ENCODE assay signal across 28 mouse cellular contexts in genomic region chrX:53168623-53169022, GRCm38 (mm10).
DNase-seq lines count a peak whose midpoint lies in the region; ATAC-seq lines count a peak whose summit lies in the region.
"Had no signal": no experiment of that assay in that cellular context is flagged by ENCODE, and none has a peak within 500 bp of the region (broad histone marks: within the 10 kb centered on the region; RNA-seq: fewer than 3 reads in every experiment).

No protein-coding gene starts in this region.

- H3K27ac ChIP-seq in midbrain, embryonic 10.5 days (replicated peaks): no peak overlapping the region
- H3K27ac ChIP-seq: embryonic facial prominence, embryonic 10.5 days; embryonic facial prominence, embryonic 15.5 days; forebrain, embryonic 12.5 days; hindbrain, embryonic 14.5 days; liver, embryonic 14.5 days; midbrain, embryonic 12.5 days; neural tube, embryonic 13.5 days; stomach, embryonic 15.5 days had no signal

- WGBS in midbrain, embryonic 10.5 days: 82% methylated on average over 2 of the region's 2 CpGs

- H3K9me3 ChIP-seq in midbrain, embryonic 10.5 days (replicated peaks): no peaks in the 10 kb centered on the region
- H3K9me3 ChIP-seq: embryonic facial prominence, embryonic 10.5 days; embryonic facial prominence, embryonic 15.5 days; forebrain, embryonic 12.5 days; midbrain, embryonic 12.5 days; neural tube, embryonic 13.5 days; stomach, embryonic 15.5 days had no signal

- peak; percentile 24 for DNase-seq in adrenal gland, adult 2 months
- DNase-seq in adrenal gland, adult 8-10 months: no peak
- DNase-seq in thymus, postnatal 0 days (ENCODE audit: low spot score): peak; percentile 2
- no peak for DNase-seq in thymus, postnatal 14 days
- DNase-seq in midbrain, embryonic 10.5 days (ENCODE audit: low spot score): no peak
- DNase-seq in MN1 (ENCODE audit: low spot score): no peak
- no peak for DNase-seq in heart, adult 9 months (ENCODE audit: low spot score in 2 of 2)
- DNase-seq: adrenal gland, postnatal 36 days; cerebellum, adult 18-20 months; cerebellum, postnatal 14 days; gastrocnemius, postnatal 10 days; heart, adult 11 months; heart, postnatal 4 days; kidney, postnatal 14 days; liver; lung, adult 2 months; lung, postnatal 14 days; thymus, postnatal 36 days had no signal

- H3K36me3 ChIP-seq in midbrain, embryonic 10.5 days: no peaks in the 10 kb centered on the region
- H3K36me3 ChIP-seq: embryonic facial prominence, embryonic 10.5 days; embryonic facial prominence, embryonic 15.5 days; forebrain, embryonic 12.5 days; midbrain, embryonic 12.5 days; neural tube, embryonic 13.5 days; stomach, embryonic 15.5 days had no signal

- no peak overlapping the region for H3K4me3 ChIP-seq in midbrain, embryonic 10.5 days
- H3K4me3 ChIP-seq: embryonic facial prominence, embryonic 10.5 days; embryonic facial prominence, embryonic 15.5 days; forebrain, embryonic 12.5 days; midbrain, embryonic 12.5 days; neural tube, embryonic 13.5 days; stomach, embryonic 15.5 days had no signal

- peak; percentile 96 for ATAC-seq in megakaryocyte progenitor cell, adult 5-6 weeks (replicated peaks; ENCODE audit: poor library complexity)
- ATAC-seq: intestine, postnatal 0 days had no signal

- peaks cover 9% of the 10 kb centered on the region; the same call in 1 of the 2 replicates for H3K4me1 ChIP-seq in midbrain, embryonic 10.5 days
- H3K4me1 ChIP-seq: midbrain, embryonic 12.5 days; neural tube, embryonic 13.5 days; stomach, embryonic 15.5 days had no signal

- peaks cover under 1% of the 10 kb centered on the region for H3K27me3 ChIP-seq in midbrain, embryonic 10.5 days (ENCODE audit: low read depth, poor library complexity, severe bottlenecking)
- H3K27me3 ChIP-seq: embryonic facial prominence, embryonic 15.5 days; forebrain, embryonic 12.5 days; midbrain, embryonic 12.5 days; neural tube, embryonic 13.5 days; stomach, embryonic 15.5 days had no signal

Comparison
In these comparisons a context has a peak if more than half of its experiments do, and no peak if none do; other contexts are left out.
1. DNase-seq: peak in adrenal gland, adult 2 months (single experiment) and thymus, postnatal 0 days (single experiment); none in adrenal gland, adult 8-10 months (single experiment), thymus, postnatal 14 days (single experiment), midbrain, embryonic 10.5 days (single experiment), MN1 (single experiment) and heart, adult 9 months (0 of 2).